Mouse (Mus musculus) adrenal gland (tissue): ENCODE results near the gene Gm3248.
"Not testable (repeated sequence)": the region's sequence is repeated elsewhere in the genome, so short reads cannot be mapped to it uniquely, and the experiment has no call there.

Source experiments
- intact Hi-C: fragments of 180-260 bp; cut with DNase I; formaldehyde crosslinking; loops from one replicate; pipeline ENCODE4 v1.15.1; 2025
- long read RNA-seq, 2 experiments: library from polyadenylated mRNA; unstranded; transcript quantifications; one replicate each; pipeline ENCODE4 v2.0.0; 2020; ENCODE audit warnings: borderline replicate concordance in 1 of 2; ENCODE audit not compliant: insufficient replicate concordance in 1 of 2

Gm3248 gene
- long read RNA-seq, experiment 1 = 0 reads
- long read RNA-seq, experiment 2 = 0 reads

DNA sequence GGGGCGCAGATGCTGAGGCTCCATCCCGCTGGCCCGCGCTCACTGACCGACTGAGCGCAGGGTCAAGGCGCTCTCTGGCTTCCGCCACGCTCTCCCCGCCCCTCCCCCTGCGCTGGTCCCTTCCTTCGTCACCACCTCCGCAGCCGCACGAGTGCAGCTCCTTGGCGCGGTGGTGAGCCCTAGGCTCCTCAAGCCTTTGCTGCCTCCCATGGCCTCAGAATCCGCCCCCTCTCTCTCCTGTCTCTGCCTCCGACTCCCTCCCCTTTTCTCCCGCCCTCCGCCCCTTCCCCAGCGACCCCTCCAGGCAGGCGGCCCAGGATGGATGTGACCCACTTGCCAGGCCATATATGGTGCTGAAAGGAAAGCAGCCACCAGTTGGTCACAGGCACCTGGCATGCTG lies at the start of gene Gm3248:
Gene Gm3248, minus strand, starts transcription at position 111 of the 400 bp plus-strand sequence.
- intact Hi-C loops = not testable (repeated sequence)

DNA sequence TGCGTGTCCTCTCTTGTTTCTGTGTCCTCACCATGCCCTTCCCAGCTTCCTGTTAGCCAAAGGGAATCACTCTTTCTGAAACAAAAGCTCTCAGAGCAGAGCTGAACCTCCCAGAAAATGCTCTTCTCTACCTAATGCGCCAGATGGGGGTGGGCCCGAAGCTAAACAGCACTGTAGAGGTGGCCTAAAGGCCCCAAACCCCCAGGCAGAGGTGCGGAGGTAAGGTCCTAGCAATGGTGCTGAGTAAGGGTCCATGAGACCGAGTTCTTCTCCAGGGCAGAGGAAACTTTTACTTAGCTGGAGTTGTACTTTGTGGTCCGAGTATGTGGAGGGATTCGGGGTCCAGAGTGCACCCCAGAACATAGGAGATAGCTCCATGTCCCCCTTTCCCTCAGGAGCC lies 25.6 kb upstream of the Gm3248 start:
- intact Hi-C loops = not testable (repeated sequence)

DNA sequence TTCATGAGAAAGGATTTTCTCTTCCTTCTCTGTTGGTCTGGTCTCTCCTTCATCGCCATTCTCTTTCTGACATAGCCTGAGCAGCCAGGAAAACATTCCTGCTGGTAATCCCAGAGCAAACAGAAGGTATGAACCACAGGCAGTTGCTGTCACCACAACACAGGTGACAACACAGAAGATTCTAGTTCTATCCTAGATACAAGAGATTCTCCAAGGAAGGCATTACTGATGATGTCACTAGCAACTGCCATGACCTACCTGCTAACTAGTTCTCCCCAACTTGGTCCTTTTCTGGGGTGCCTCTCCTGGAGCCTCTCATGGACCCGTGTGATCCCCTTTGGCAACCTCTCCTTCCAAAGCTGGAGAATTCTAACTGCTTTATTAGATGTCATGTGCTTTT lies 17.5 kb upstream of the Gm3248 start, which contains the start of gene Gm3453:
Gene Gm3453, minus strand, starts transcription at position 101 of the 400 bp plus-strand sequence.
- intact Hi-C loops = not testable (repeated sequence)

DNA sequence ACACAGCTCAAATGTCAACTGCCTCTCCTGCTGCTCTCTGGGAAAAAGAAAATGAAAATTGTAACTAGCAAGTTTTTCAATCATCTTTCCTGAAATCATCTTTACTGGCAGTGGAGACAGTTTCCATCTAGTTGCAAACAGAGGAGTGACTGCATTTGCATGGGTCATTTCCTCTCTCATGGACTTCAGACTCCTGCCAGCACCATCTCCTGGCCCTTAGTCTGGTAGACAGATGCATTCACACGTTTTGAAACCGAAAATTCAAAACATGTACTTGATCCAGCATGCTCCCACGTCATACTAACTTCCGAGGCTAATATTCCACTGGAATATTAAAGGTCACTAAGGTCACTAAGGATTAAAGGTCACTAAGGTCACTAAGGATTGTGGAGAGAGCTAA lies 896 bp upstream of the Gm3248 start:
- intact Hi-C loops = not testable (repeated sequence)

DNA sequence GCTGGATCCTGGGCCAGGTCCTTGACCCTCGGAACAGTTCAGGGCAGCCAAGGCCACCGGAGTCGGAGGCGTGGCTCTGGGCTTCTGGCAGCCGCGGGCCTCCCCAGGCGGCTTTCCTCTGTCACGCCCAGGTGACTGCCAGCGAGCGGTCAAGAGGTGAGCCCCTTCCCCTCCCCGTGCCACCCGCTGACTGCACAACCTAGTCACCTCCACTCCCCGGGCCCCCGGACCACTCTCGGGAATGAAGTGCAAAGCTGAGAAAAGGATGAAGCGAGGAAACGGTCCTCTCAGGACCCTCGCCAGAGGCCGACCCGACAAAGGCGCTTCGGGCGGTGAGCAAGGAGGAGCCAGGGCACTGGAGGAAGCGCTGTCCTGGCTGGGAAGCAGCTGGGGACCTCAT lies 443 bp downstream of the Gm3248 start:
- intact Hi-C loops = not testable (repeated sequence)

DNA sequence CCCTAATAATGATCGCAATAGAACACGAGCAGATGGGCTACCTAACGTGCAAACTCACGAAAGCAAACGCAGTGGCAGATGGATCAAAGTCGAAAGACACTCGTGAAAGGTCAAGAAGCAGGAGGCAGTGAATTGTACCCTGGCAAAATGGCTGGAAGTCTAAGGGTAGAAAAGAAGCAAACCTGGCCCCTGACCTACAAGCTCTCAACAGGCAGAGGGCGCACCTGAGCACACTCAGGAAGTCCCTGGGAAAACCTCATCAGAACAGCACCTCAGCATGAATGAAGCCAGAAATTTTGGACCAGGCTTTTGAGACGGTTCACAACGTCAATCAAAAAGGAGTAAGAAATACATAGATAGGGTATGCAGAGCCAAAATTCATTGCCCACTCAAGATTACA lies 1.1 kb downstream of the Gm3248 start:
- intact Hi-C loops = not testable (repeated sequence)

DNA sequence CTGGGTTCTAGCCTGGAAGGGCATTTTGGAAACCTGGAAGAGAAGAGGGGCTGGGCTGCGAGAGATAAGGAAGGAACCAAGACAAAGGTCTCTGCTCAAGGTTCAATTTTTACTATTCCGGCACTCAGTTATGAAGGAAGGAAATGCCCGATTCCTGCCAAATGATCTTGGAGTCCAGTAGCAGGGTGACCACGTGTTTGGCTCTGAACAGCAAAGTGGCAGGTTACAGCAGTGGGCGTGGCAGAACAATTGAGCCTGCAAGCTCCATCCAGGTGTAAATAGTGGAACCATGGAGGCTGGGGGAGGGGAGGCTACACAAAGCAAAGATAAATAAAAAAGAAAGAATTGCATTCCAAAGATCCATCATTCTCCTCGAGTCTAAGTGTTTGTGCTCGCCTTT lies 38.3 kb downstream of the Gm3248 start:
- intact Hi-C loops = not testable (repeated sequence)

DNA sequence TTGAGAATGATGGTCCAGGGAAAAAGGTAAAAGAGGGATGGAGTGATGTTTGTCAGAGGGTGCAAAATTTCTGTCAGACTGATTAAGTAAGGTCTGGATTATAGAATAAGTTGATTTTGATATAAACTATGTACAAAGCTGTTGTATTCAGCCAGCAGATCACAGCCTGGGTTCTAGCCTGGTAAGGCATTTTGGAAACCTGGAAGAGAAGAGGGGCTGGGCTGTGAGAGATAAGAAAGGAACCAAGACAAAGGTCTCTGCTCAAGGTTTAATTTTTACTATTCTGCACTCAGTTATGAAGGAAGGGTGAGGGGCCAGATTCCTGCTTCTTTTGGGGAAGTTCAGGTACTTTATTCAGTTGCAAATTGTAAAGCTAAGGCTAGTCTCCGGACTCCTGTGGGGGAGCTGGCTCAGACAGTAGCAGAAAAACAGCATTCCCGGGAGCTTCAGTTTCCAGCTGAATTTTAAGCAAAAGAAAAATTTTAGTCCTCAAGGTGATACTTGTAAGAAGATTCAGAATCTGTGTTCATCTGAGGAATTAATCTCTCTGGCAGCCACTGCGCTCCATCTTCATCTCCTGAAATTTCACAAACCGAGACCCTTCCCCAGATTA lies 43.1 kb downstream of the Gm3248 start:
- intact Hi-C loops = not testable (repeated sequence)

DNA sequence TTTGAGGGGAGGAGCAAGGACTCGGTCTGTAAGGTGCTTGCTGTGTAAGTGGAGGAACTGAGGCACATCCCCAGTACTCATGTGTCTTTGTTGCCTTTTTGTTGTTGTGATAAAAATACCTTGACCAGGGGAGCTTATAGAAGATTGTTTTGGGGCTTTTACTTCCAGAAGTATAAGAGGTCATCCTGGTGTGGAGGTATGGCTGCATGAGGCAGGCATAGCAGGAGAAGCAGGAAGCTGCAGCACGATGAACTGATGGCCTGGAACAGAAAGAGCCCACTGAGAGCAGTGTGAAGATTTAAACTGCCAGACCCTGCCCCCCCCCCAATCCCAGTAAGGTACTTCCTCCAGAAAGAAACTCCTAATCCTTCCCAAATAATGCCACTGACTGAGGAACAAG lies 47.8 kb downstream of the Gm3248 start:
- intact Hi-C loops = not testable (repeated sequence)
